Mouse (Mus musculus): Measurements from ENCODE around the gene Dtx2.
"Not testable (repeated sequence)": the region's sequence is repeated elsewhere in the genome, so short reads cannot be mapped to it uniquely, and the experiment has no call there.

The Dtx2 gene

DNA sequence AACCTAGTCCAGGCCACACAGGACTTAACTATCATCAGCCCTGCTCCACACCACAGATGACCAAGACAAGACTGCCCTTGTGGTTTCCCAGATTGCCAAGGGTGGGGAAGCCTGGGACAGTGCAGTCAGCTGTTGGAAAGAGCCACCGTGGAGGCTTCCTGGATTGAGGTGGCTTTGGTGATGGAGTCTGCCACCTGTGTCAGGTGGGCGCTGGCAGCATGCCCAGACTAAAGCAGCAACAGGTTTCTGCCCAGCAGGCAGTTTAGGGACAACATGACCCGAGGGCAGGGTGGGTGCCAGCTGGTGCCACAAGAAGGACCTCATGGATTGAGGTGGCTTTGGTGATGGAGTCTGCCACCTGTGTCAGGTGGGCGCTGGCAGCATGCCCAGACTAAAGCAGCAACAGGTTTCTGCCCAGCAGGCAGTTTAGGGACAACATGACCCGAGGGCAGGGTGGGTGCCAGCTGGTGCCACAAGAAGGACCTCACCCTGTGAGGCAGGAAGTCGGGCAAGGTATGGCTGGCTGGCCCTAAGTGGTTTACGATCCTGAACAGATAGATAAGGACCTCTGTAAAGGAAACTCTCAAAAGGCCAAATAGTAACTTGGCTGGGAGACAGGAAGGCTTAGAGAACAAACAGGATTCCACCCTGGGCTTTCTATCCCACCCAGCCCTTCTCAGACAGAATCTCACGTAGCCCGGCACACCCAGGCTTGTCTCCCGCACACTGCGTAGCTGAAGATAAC lies 72.0 kb downstream of the Dtx2 start:
- DNase-seq (ENCODE audit: low read depth, low spot score): not testable (repeated sequence)

DNA sequence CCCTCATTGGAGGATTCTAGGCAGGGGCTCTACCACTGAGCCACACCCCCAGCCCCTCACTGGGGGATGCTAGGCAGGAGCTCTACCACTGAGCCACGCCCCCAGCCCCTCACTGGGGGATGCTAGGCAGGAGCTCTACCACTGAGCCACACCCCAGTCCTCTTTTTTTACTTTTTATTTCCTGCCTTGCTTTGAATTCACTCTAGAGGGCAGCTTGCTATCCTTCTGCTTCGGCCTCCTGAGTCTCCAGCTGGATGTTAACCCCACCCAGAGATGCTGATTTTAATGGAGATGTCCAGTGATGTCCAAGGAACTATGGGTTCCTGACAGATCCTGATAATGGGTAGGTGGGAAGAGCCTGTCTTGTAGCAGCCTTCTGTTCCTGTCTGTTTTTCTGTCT lies 74.8 kb downstream of the Dtx2 start:
- DNase-seq (ENCODE audit: low read depth, low spot score): no peak

- DNase-seq (ENCODE audit: low read depth, low spot score): no peak
These were observed 78.5 kb downstream of the Dtx2 start for GRCm38 (mm10) chr5:136073051-136073450.

GRCm38 (mm10) chr5:136073526-136073925 lies 78.9 kb downstream of the Dtx2 start:
- DNase-seq (ENCODE audit: low read depth, low spot score): no peak

DNA sequence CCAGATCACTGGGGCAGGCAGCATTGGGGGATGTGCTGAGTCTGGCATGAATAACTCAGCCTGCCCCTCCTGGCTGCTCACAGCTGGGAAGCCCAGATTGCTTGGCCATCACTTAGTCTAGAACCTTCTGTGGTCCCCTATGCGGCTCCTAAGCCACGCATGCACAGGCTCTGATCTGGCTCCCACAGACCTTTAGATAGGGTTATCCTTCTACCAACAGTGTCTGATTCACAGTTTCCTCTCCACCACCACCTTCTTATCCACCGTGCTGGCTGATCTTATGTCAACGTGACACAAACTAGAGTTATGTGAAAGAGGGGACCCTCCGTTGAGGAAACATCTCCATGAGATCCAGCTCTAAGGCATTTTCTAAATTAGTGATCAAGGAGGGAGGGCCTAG lies 80.5 kb downstream of the Dtx2 start:
- no peak for DNase-seq (ENCODE audit: low read depth, low spot score)

- DNase-seq (ENCODE audit: low read depth, low spot score): no peak
These were observed 81.7 kb downstream of the Dtx2 start for GRCm38 (mm10) chr5:136076284-136076683.

GRCm38 (mm10) chr5:136077001-136077550 lies 82.5 kb downstream of the Dtx2 start:
- no peak for DNase-seq (ENCODE audit: low read depth, low spot score)

GRCm38 (mm10) chr5:136078136-136078535 lies 83.5 kb downstream of the Dtx2 start:
- no peak for DNase-seq (ENCODE audit: low read depth, low spot score)

DNA sequence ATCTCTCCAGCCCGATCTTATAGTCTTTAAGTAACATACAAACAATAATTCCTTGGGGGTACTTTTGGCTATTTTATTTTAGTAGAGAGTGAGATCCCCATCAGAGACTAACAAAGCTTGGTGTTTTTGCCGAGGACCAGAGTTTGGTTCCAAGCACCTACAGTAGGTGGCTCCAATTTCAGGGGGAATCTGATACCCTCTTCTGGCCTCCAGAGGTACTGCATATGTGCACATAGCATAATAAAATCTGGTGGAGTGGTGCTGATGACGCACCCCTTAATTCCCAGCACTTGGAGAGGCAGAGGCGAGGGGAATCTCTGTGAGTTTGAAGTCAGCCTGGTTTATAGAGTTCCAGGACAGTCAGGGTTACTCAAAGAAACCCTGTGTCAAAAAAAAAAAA lies 87.7 kb downstream of the Dtx2 start:
- DNase-seq (ENCODE audit: low read depth, low spot score): peak; percentile 43

Measured in 3T3-L1 (cell line).